Mouse (Mus musculus) megakaryocyte, embryonic 14.5 days (primary cell): ENCODE data around the gene Adgrl2.

Source experiments
- FLI1 ChIP-seq: IDR thresholded peaks from 2 replicates; pipeline ENCODE4 v1.6.1; 2012; ENCODE audit warnings: low read length, inconsistent platforms, mixed read lengths
- GATA1 ChIP-seq: IDR thresholded peaks from 3 replicates; pipeline ENCODE4 v1.6.1; 2012; ENCODE audit warnings: mixed read lengths, low read length, inconsistent platforms, borderline replicate concordance

DNA sequence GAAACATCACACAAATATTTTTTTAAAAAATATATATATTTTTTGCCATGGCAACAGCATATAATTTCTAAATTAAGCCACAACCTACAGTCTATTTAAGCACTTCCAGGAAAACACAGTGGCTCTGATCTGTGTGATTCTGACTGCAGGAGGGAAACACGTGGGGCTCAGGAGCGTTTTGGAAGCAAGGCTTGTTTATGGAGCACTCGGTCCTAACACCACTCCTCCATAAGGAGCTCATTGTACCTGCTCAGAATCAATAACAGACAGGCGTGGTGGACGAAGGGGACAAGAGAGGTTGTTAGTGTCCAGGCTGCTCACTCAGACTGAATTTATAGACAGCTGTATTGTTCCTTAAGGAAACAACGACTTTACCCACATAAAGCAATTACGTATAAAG is 128.5 kb downstream of the Adgrl2 start:
- no peak for TF ChIP-seq GATA1
- TF ChIP-seq FLI1 = no peak
